Mouse (Mus musculus) heart, postnatal 4 days (tissue): ENCODE results near the gene Casz1. TPM values are rescaled to one million over a fixed set of nuclear protein-coding genes. Genes with fewer than 3 reads are reported as not detected.

Source experiments
- DNase-seq: peaks from one replicate; pipeline ENCODE4 v3.0.0; 2021
- total RNA-seq, 2 experiments: library from RNA; stranded (reverse); gene quantifications; 2 replicates each; pipeline ENCODE4 v1.2.3; 2021

Gene Casz1
- total RNA-seq, 2 experiments from 2014 or later = 79.5 to 82.9 TPM

GRCm38 (mm10) chr4:148938546-148938945 is 134.3 kb downstream of the Casz1 start:
- DNase-seq = no peak

GRCm38 (mm10) chr4:148940674-148941211 is 136.5 kb downstream of the Casz1 start:
- DNase-seq = peak; percentile 78

GRCm38 (mm10) chr4:148941321-148941720 is 137.1 kb downstream of the Casz1 start:
- no peak for DNase-seq

- no peak for DNase-seq
These were observed 138.9 kb downstream of the Casz1 start for GRCm38 (mm10) chr4:148943099-148943498.

GRCm38 (mm10) chr4:148945476-148945881 is 141.2 kb downstream of the Casz1 start:
- DNase-seq = peak; percentile 67

- DNase-seq = peak; percentile 38
These were observed 141.8 kb downstream of the Casz1 start for GRCm38 (mm10) chr4:148946071-148946470.

- no peak for DNase-seq
These were observed 143.7 kb downstream of the Casz1 start for GRCm38 (mm10) chr4:148947833-148948388.

- peak; percentile 30 for DNase-seq
These were observed 146.3 kb downstream of the Casz1 start for GRCm38 (mm10) chr4:148950487-148950886.

GRCm38 (mm10) chr4:148950932-148951650 is 146.9 kb downstream of the Casz1 start:
- DNase-seq = peak; percentile 83

- DNase-seq = peak; percentile 36
These were observed 147.6 kb downstream of the Casz1 start for GRCm38 (mm10) chr4:148951821-148952291.

- no peak for DNase-seq
These were observed 148.3 kb downstream of the Casz1 start for GRCm38 (mm10) chr4:148952328-148953222.

- DNase-seq = peak; percentile 80
These were observed 151.0 kb downstream of the Casz1 start for GRCm38 (mm10) chr4:148955131-148955813.

- peak; percentile 77 for DNase-seq
These were observed 155.8 kb downstream of the Casz1 start for GRCm38 (mm10) chr4:148960011-148960410.

- DNase-seq = no peak
These were observed 156.9 kb downstream of the Casz1 start for GRCm38 (mm10) chr4:148961081-148961480.

GRCm38 (mm10) chr4:148962096-148962495 is 157.9 kb downstream of the Casz1 start:
- no peak for DNase-seq

- no peak for DNase-seq
These were observed 160.5 kb downstream of the Casz1 start for GRCm38 (mm10) chr4:148964541-148965310.

GRCm38 (mm10) chr4:148966132-148966531 is 161.9 kb downstream of the Casz1 start:
- no peak for DNase-seq

GRCm38 (mm10) chr4:148968859-148969258 is 164.6 kb downstream of the Casz1 start:
- no peak for DNase-seq

- DNase-seq = peak; percentile 82
These were observed 165.4 kb downstream of the Casz1 start for GRCm38 (mm10) chr4:148969610-148970009.

GRCm38 (mm10) chr4:148970742-148971141 is 166.5 kb downstream of the Casz1 start:
- DNase-seq = no peak

- no peak for DNase-seq
These were observed 167.5 kb downstream of the Casz1 start for GRCm38 (mm10) chr4:148971613-148972242.
